Mouse (Mus musculus): ENCODE measurements around the gene Cacna1c.

DNA sequence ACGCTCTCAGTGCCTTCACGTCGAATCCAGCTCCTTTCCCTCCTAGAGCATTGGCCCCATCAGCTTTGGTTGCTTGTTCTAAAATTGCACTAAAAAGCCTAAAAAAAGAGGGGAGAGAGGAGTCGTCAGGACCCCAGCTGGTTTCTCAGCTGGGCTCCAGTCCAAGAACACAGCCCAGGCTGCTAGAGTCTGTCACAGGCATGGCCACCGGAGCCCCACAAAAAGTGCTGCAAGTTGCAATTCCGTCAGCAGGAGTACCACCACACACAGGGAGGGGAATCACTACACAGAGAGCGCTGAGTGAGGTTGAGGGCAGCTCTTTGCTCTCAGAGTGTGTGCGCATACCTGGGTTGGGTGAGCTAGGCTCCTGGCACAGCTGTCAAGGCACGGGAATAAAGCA lies 419.8 kb downstream of the Cacna1c start:
- TF ChIP-seq CTCF (IDR thresholded peaks at IDR 0.05), result no peak
- no peak for TF ChIP-seq EP300 (IDR thresholded peaks at IDR 0.05)

All from lung, postnatal 0 days (tissue).